Mouse (Mus musculus) T-helper 1 cell (primary cell): ENCODE measurements around the gene Olfr603.
"Not testable (repeated sequence)": the region's sequence is repeated elsewhere in the genome, so short reads cannot be mapped to it uniquely, and the experiment has no call there.

Experiments used
- in situ Hi-C: fragments of 300-600 bp; cut with MboI, MseI; formaldehyde crosslinking; loops from one replicate; pipeline ENCODE4 v1.15.1; 2025; ENCODE audit warnings: high pct_unique_total_duplicates

Olfr603 gene

GRCm38 (mm10) chr7:103386077-103386476 lies at the start of gene Olfr603:
Gene Olfr603 (minus strand): TSS chr7:103386177.
- in situ Hi-C loops, result no loop called here

- in situ Hi-C loops, result loop anchor here (5.0 kb wide), 1 partner anchor 162 kb away; the partner anchor contains the start of gene Usp17ld
Observed at GRCm38 (mm10) chr7:103414772-103415171, 28.8 kb upstream of the Olfr603 start, which contains the start of gene Usp17lc. Gene Usp17lc (plus strand): TSS chr7:103415072.

GRCm38 (mm10) chr7:103406521-103407055 lies 20.6 kb upstream of the Olfr603 start:
- in situ Hi-C loops, result not testable (repeated sequence)

GRCm38 (mm10) chr7:103398981-103399380 lies 13.0 kb upstream of the Olfr603 start:
- in situ Hi-C loops, result no loop called here

GRCm38 (mm10) chr7:103397758-103398157 lies 11.8 kb upstream of the Olfr603 start:
- in situ Hi-C loops, result no loop called here

- in situ Hi-C loops, result loop anchor here (10.0 kb wide), 1 partner anchor 112 kb away; no protein-coding TSS in a partner anchor
Observed at GRCm38 (mm10) chr7:103362555-103362954, 23.4 kb downstream of the Olfr603 start, which contains the start of gene Olfr601. Gene Olfr601 (minus strand): TSS chr7:103362655.

- in situ Hi-C loops, result no loop called here
Observed at GRCm38 (mm10) chr7:103349569-103349968, 36.4 kb downstream of the Olfr603 start, which contains the start of gene Olfr600. Gene Olfr600 (minus strand): TSS chr7:103349669.

- in situ Hi-C loops, result no loop called here
Observed at GRCm38 (mm10) chr7:103335617-103336016, 50.4 kb downstream of the Olfr603 start, which contains the start of gene Olfr599. Gene Olfr599 (plus strand): TSS chr7:103335917.
